Mouse (Mus musculus) liver, embryonic 16.5 days (tissue): ENCODE results near the gene Grb14. TPM values are rescaled to one million over a fixed set of nuclear protein-coding genes. Genes with fewer than 3 reads are reported as not detected.

Source experiments
- ATAC-seq: fragments of 200-750 bp; cut with Nextera tagmentation; 2 replicates; pipeline ENCODE4 v1.8.0; 2017; ENCODE audit warnings: low read depth, mild to moderate bottlenecking, moderate number of reproducible peaks, moderate library complexity
- H3K27ac ChIP-seq: fragments of 300-500 bp; sonication (generic); 2 replicates; pipeline ENCODE4 v1.5.1; 2014; ENCODE audit warnings: mild to moderate bottlenecking, low read length
- H3K27me3 ChIP-seq: fragments of 300-500 bp; sonication (generic); 2 replicates; pipeline ENCODE4 v1.6.1; 2014; ENCODE audit warnings: low read depth, low read length, mixed read lengths; ENCODE audit not compliant: control insufficient read depth, insufficient read depth
- H3K36me3 ChIP-seq: fragments of 300-500 bp; sonication (generic); 2 replicates; pipeline ENCODE4 v1.6.1; 2014; ENCODE audit warnings: mild to moderate bottlenecking; ENCODE audit not compliant: control insufficient read depth, insufficient read depth
- H3K4me1 ChIP-seq: fragments of 300-500 bp; sonication (generic); 2 replicates; pipeline ENCODE4 v1.6.1; 2014; ENCODE audit warnings: low read depth, low read length, mixed read lengths; ENCODE audit not compliant: control insufficient read depth
- H3K4me2 ChIP-seq: fragments of 300-500 bp; sonication (generic); 2 replicates; pipeline ENCODE4 v1.6.1; 2014; ENCODE audit warnings: low read depth, low read length, mixed read lengths
- H3K4me3 ChIP-seq: fragments of 300-500 bp; sonication (generic); 2 replicates; pipeline ENCODE4 v1.5.1; 2014; ENCODE audit warnings: low read depth, mild to moderate bottlenecking, low read length
- H3K9ac ChIP-seq: fragments of 300-500 bp; sonication (generic); 2 replicates; pipeline ENCODE4 v1.6.1; 2014; ENCODE audit warnings: low read depth, low read length
- H3K9me3 ChIP-seq: fragments of 300-500 bp; sonication (generic); replicated peaks from 2 replicates; pipeline ENCODE4 v1.6.1; 2016; ENCODE audit warnings: low read length; ENCODE audit not compliant: control insufficient read depth
- WGBS: fragments of 180-500 bp; shearing (Covaris S2); extraction: QIAGEN DNeasy Blood & Tissue Kit; methylation state at CpG from one replicate; pipeline ENCODE4 v1.1.7; 2014; ENCODE audit not compliant: insufficient replicate concordance; 5-methylcytosine and 5-hydroxymethylcytosine counted together
- polyA plus RNA-seq: library from polyadenylated mRNA; unstranded; fragments of >200 nt; fragmentation: Nextera tagmentation; extraction: Ambion mirVana; gene quantifications from 2 replicates; pipeline ENCODE4 v1.2.1, GENCODE M21; 2015

Grb14 gene
- polyA plus RNA-seq: 9.3 and 11.0 TPM in 2 replicates

DNA sequence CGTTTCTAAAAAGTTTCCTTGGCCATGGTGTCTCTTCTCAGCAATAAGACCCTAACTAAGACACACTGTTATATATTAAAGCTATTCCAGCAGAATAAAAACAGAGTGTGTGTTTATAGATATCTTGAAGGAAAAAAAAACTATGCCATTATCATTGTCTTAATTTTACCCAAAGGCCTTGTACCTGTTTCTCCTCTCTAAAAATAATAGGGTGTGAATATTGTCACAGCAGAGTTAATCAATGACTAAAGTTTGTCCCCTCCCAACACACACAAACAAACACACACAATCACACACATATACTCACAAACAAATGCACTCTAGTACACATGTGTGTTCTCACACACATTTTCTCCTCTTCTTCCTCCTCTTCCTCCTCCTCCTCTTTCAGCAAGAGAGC is at the start of gene Grb14:
TSS of gene Grb14 (minus strand) at position 101 of the 400 bp plus-strand sequence.
- H3K36me3 ChIP-seq: no peaks in the 10 kb centered on the region

DNA sequence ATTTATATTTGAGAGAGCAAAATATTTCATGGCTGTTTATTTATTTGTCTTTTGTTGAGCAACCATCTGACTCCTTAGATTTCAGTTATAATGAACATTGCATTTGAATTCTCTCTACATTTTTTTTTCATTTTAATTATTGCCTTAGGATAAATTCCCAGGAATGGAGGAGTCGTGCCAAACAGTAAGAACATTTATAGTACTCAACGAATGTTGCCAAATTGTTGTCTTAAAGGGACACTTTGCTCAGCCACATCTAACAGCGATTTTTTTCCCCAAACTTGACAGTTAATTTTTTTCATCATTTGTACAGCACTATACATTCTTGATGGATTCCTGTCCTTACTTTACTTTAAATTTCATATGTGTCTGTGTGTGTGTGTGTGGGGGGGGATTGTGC is 47.4 kb upstream of the Grb14 start:
- no peaks in the 10 kb centered on the region for H3K36me3 ChIP-seq
- H3K9me3 ChIP-seq: no peaks in the 10 kb centered on the region
- no peaks in the 10 kb centered on the region for H3K4me1 ChIP-seq
- H3K9ac ChIP-seq: no peak overlapping the region
- H3K4me2 ChIP-seq: no peak overlapping the region
- no peaks in the 10 kb centered on the region for H3K27me3 ChIP-seq
- ATAC-seq: no peak
- H3K27ac ChIP-seq: no peak overlapping the region
- H3K4me3 ChIP-seq: no peak overlapping the region
- WGBS: 54% methylated on average over 3 of the region's 3 CpGs

More for the DNA sequence above, at the start of gene Grb14:
- Histone ChIP-seq H3K27ac (no peak within 1 kb of the TSS), H3K4me3 (no peak within 1 kb of the TSS), H3K9ac (no peak within 1 kb of the TSS), H3K9me3 (no peaks in the 10 kb centered on the region), H3K4me1 (no peaks in the 10 kb centered on the region), H3K27me3 (no peaks in the 10 kb centered on the region; the same call in none of the 2 replicates), H3K4me2 (no peak within 1 kb of the TSS)
- ATAC-seq: no peak
- 47% methylated on average over 1 of the region's 1 CpGs for WGBS

DNA sequence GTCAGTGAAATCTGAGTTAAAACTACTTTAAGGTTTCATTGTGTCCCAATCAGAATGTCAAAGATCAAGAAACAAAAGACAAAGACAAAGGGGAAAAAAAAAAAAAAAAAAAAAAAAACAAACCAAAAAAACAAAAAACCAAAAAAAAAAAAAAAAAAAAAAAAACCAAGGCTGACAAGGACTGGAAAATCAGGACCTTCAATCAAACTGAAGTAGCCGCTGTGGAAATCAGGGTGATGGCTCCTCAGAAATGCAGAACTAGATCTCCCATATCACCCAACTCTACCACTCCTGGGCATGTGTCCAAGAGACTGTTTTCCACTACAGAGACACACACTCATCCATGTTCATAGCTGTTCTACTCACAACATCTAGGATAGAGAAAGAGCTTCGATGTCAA is 29.0 kb upstream of the Grb14 start:
- Histone ChIP-seq H3K9ac (no peak overlapping the region), H3K4me1 (no peaks in the 10 kb centered on the region), H3K27me3 (no peaks in the 10 kb centered on the region), H3K4me3 (no peak overlapping the region), H3K27ac (no peak overlapping the region), H3K4me2 (no peak overlapping the region), H3K9me3 (no peaks in the 10 kb centered on the region), H3K36me3 (no peaks in the 10 kb centered on the region)
- no peak for ATAC-seq
- whole genome bisulfite sequencing: 59% methylated on average over 2 of the region's 2 CpGs

DNA sequence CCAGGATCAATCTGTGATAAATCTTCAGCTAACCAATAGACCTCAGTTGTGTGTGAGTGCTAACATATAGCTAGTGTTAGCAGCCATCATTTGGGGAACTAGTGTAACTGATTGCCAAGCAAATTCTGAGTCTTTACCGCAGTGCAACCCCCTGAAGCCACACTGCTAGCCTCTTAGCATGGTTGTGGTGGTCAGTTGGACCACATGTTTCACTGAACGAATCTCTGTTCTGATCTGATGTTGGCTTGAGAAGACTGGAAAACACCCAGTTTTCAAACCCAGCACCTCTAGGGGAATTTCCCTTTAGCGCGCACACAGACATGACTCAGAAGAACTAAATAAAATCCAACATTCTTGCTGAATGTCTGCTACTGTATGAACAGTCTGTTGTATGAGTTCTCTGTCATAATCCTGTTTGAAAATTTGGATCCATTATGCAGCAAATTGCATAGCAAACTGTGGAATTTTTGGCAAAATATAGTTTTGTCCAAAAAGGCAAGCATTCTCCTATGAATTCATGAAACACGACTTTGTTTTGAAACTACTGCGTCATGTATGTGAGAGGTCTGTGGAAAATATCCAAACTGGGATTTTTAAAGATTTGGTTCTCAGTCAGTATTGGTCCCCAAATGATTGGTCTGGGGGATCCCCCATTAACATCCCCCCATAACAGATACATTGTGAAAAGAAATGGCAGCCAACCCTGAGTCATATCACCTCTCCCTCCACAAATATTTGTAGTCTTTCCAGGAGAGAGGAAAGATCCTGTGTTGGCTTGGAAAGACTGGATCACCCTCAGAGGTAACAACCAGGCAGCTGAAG is 27.6 kb upstream of the Grb14 start:
- ATAC-seq: no peak
- 69% methylated on average over 6 of the region's 6 CpGs for WGBS
- Histone ChIP-seq H3K36me3 (no peaks in the 10 kb centered on the region), H3K27ac (no peak overlapping the region), H3K4me1 (no peaks in the 10 kb centered on the region), H3K9ac (no peak overlapping the region), H3K27me3 (no peaks in the 10 kb centered on the region), H3K9me3 (no peaks in the 10 kb centered on the region), H3K4me2 (no peak overlapping the region), H3K4me3 (no peak overlapping the region)

DNA sequence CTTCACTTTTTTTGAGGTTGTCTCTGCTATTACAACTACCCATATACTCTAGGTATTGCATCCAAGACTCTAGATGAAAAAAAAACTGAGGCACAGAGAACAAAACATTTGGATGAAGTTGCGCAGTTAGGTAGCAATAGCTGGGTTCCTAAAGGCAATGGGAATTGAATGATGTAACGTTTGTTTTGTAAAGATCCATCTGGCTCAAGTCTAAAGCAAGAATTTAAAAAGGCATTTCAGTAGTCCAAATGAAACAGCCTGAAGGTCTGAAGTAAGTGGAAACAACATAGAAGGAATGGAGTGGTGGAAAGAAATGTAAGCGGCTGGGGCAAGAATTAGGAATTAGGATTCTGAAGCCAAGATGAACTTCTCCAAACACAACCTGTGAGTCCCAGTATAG is 26.0 kb upstream of the Grb14 start:
- H3K4me1 ChIP-seq: no peaks in the 10 kb centered on the region
- no peak for ATAC-seq
- H3K9ac ChIP-seq: no peak overlapping the region
- no peaks in the 10 kb centered on the region for H3K36me3 ChIP-seq
- 74% methylated on average over 3 of the region's 3 CpGs for WGBS
- H3K27me3 ChIP-seq: no peaks in the 10 kb centered on the region
- no peak overlapping the region for H3K4me3 ChIP-seq
- no peak overlapping the region for H3K4me2 ChIP-seq
- H3K27ac ChIP-seq: no peak overlapping the region
- no peaks in the 10 kb centered on the region for H3K9me3 ChIP-seq

DNA sequence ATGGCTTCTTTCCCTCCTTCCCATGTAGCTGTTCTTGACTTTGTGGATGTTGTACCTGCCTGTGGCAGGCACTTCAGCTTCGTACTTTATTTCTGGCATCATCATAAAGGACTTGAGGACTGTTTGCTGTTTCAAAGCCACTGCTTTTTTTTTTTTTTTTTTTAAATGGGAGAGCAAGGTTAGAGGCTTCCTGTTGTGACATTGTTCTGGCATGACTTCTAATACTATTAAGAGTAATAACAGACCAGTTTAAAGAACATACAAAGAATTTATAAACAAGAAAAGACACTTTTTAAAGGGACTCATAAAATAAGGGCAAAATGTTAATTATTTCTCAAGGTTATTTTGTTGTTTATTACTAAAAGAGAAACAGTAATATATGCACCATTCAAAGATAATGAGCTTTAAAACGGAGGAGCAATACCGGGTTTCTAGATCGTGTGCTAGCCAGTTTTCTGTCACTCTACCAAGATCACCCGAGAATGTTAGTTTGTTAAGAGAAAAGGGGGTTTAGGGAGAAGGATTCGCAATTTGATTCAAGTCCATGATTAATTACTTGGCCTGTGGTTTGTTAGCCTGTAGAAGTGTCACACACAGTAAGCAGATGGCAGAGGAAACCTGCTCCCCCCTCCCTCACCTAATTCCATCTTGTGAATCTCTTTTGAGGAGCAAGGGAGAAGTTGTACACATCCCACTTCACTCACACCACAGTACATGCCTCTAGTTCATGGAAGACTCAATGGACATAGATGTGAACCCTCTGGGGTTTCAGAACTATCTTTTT is 23.6 kb upstream of the Grb14 start:
- Histone ChIP-seq H3K27ac (no peak overlapping the region), H3K4me1 (no peaks in the 10 kb centered on the region), H3K27me3 (no peaks in the 10 kb centered on the region), H3K9ac (no peak overlapping the region), H3K9me3 (no peaks in the 10 kb centered on the region), H3K4me2 (no peak overlapping the region), H3K36me3 (no peaks in the 10 kb centered on the region), H3K4me3 (no peak overlapping the region)
- WGBS: 61% methylated on average over 6 of the region's 6 CpGs
- ATAC-seq: no peak

DNA sequence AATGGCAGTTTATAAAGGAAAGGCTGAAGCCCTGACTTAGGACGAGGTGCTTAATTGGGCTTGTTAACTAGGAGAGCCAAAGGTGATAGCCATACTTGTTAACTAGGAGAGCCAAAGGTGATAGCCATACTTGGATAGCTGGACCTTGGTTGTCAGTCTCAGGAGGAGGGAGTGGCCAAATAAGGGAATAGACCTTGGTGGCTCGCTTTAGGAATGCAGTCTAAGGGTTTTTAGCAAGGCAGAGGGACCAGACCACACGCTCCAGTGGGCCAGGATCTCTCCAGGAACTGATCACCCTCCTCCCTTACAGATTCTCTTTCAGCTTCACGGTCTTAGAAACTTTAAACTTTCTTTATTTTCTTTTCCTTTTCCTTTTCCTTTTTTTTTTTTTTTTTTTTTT is 13.4 kb upstream of the Grb14 start:
- H3K9ac ChIP-seq: no peak overlapping the region
- no peak for ATAC-seq

DNA sequence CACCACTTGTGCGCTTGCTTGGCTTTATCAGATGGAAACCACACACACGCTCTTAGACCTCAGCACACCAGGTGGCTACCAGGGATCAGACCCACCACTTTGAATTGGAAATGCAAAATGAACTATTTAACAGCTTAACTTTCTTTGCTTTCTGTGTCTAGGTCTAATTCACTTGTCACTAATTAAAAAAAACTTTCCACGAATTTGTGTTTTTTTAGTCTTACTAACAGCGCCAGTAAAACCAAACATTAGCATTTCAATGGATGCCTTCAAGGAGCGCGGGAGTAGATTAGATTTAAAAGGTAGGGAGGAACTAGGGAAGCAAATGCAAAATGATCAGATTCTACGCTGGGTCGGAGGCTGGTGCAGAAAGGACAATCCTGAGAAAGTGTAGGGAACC is 12.8 kb upstream of the Grb14 start:
- WGBS: 40% methylated on average over 8 of the region's 8 CpGs
- no peak overlapping the region for H3K9ac ChIP-seq
- no peak overlapping the region for H3K27ac ChIP-seq
- no peaks in the 10 kb centered on the region for H3K4me1 ChIP-seq
- ATAC-seq: no peak
- H3K27me3 ChIP-seq: no peaks in the 10 kb centered on the region
- no peak overlapping the region for H3K4me3 ChIP-seq
- H3K4me2 ChIP-seq: no peak overlapping the region
- H3K9me3 ChIP-seq: no peaks in the 10 kb centered on the region
- H3K36me3 ChIP-seq: no peaks in the 10 kb centered on the region

More for the DNA sequence above, 13.4 kb upstream of the Grb14 start:
- H3K4me1 ChIP-seq: no peaks in the 10 kb centered on the region
- H3K4me2 ChIP-seq: no peak overlapping the region
- no peak overlapping the region for H3K4me3 ChIP-seq
- 25% methylated on average over 4 of the region's 4 CpGs for WGBS
- H3K27me3 ChIP-seq: no peaks in the 10 kb centered on the region
- H3K36me3 ChIP-seq: no peaks in the 10 kb centered on the region
- no peak overlapping the region for H3K27ac ChIP-seq
- H3K9me3 ChIP-seq: no peaks in the 10 kb centered on the region
